Mouse (Mus musculus): ENCODE data around the gene Suv39h1. TPM values are rescaled to one million over a fixed set of nuclear protein-coding genes. Genes with fewer than 3 reads are reported as not detected.
A peak's percentile ranks its signal among the peaks of the same experiment; 100 is the strongest.

Gene Suv39h1
- polyA plus RNA-seq, 1 experiment from 2014 or later: 39.1 TPM

DNA sequence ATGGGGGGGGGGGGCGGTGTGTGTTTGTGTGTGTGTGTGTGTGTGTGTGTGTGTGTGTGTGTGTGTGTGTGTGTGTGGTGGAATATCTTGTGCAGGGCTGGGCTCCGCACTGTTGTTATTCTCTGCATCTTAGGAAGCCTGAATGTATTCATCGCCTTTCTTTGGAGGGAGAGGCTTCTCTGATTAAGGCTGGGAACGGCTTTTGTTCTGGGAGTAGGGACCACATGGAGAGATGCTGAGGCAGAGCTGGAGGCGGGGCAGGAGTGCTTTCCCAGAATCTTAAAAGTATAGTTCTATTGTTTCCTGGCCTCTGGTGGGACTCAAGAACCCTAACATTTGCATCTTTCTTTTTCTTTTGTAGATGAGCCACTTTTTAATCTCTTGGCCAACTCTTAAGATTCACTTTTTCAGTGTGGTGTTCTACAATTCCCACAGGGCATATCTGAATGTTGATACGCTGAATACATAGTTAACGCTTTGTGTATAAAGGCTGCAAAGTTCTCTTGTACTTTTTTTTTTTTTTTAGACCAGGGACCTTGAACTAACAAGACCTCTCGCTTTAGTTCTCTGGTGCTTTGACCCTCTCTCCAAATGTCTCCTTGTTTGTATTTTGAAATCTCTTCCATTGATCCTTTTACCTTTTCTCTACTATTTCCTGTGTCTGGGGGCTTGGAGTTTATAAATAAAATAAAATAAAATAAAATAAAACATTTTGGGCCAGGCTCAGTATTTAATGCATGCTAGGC is 60.8 kb downstream of the Suv39h1 start:
- H3K9ac ChIP-seq (ENCODE audit: low read depth, low read length): no peak overlapping the region
- H3K4me2 ChIP-seq (ENCODE audit: low read length): no peak overlapping the region
- no peak overlapping the region for H3K27ac ChIP-seq (ENCODE audit: low read length)
- no peak overlapping the region for H3K4me3 ChIP-seq (ENCODE audit: low read depth, low read length)
- ATAC-seq: 0 out of 2 replicates have a peak, but pooled peaks have one; percentile 28
- 18% methylated on average over 7 of the region's 8 CpGs for WGBS
- no peaks in the 10 kb centered on the region for H3K36me3 ChIP-seq (ENCODE audit: control insufficient read depth, insufficient read depth, low read length)
- no peaks in the 10 kb centered on the region for H3K9me3 ChIP-seq (replicated peaks; ENCODE audit: control insufficient read depth, low read length, poor library complexity, severe bottlenecking)
- no peaks in the 10 kb centered on the region for H3K4me1 ChIP-seq (ENCODE audit: control insufficient read depth, insufficient read depth, low read length)
- no peaks in the 10 kb centered on the region for H3K27me3 ChIP-seq (ENCODE audit: control insufficient read depth, insufficient read depth, low read depth, low read length)

DNA sequence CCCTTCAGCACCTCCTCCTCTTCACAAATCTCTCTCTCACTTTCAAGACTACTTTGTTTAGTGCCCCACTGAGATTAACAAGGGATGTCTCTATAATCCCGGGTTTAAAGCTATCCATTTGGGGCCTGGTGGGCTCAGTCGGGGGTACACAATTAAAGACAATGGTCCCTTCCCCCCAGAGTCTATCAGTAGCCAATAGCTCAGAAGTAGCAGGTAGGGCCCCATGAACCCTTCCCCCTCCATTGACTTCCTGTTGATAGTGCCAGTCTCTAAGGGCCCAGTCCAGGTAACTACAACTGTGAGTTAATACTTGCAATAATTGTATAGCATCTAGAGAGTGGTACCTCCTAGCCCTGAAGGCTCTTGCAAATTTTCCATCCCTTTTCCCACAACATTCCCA is 61.4 kb downstream of the Suv39h1 start:
- Histone ChIP-seq H3K4me2 (ENCODE audit: low read length) (no peak overlapping the region), H3K4me3 (ENCODE audit: low read depth, low read length) (no peak overlapping the region), H3K4me1 (ENCODE audit: control insufficient read depth, insufficient read depth, low read length) (no peaks in the 10 kb centered on the region), H3K27me3 (ENCODE audit: control insufficient read depth, insufficient read depth, low read depth, low read length) (no peaks in the 10 kb centered on the region), H3K27ac (ENCODE audit: low read length) (no peak overlapping the region), H3K9me3 (replicated peaks; ENCODE audit: control insufficient read depth, low read length, poor library complexity, severe bottlenecking) (no peaks in the 10 kb centered on the region), H3K9ac (ENCODE audit: low read depth, low read length) (no peak overlapping the region), H3K36me3 (ENCODE audit: control insufficient read depth, insufficient read depth, low read length) (no peaks in the 10 kb centered on the region)
- WGBS: 20% methylated on average over 2 of the region's 2 CpGs
- ATAC-seq: no peak

Other genes with a start within 250 kb of the Suv39h1 start
- gene Otud5, start 233.4 kb downstream of the Suv39h1 start, polyA plus RNA-seq (2015; fragmentation: Nextera tagmentation; extraction: Ambion mirVana): 41.8 and 42.0 TPM in 2 replicates
- gene Pim2, start 196.5 kb downstream of the Suv39h1 start, polyA plus RNA-seq (2015; fragmentation: Nextera tagmentation; extraction: Ambion mirVana): 23.6 and 27.2 TPM in 2 replicates
- gene Slc35a2, start 190.7 kb downstream of the Suv39h1 start, polyA plus RNA-seq (2015; fragmentation: Nextera tagmentation; extraction: Ambion mirVana): 44.9 and 45.2 TPM in 2 replicates
- 228 and 250 TPM in 2 replicates for gene Pqbp1, start 175.5 kb downstream of the Suv39h1 start, polyA plus RNA-seq (2015; fragmentation: Nextera tagmentation; extraction: Ambion mirVana)
- gene Timm17b, start 175.4 kb downstream of the Suv39h1 start, polyA plus RNA-seq (2015; fragmentation: Nextera tagmentation; extraction: Ambion mirVana): 166 and 167 TPM in 2 replicates
- not detected in 2 replicates for gene Gm10491, start 166.9 kb downstream of the Suv39h1 start, polyA plus RNA-seq (2015; fragmentation: Nextera tagmentation; extraction: Ambion mirVana)
- not detected in 2 replicates for gene Gm10490, start 165.2 kb downstream of the Suv39h1 start, polyA plus RNA-seq (2015; fragmentation: Nextera tagmentation; extraction: Ambion mirVana)
- gene Pcsk1n, start 154.9 kb downstream of the Suv39h1 start, polyA plus RNA-seq (2015; fragmentation: Nextera tagmentation; extraction: Ambion mirVana): 288 and 302 TPM in 2 replicates
- gene Eras, start 146.2 kb downstream of the Suv39h1 start, polyA plus RNA-seq (2015; fragmentation: Nextera tagmentation; extraction: Ambion mirVana): not detected in 2 replicates
- gene Hdac6, start 126.9 kb downstream of the Suv39h1 start, polyA plus RNA-seq (2015; fragmentation: Nextera tagmentation; extraction: Ambion mirVana): 75.6 and 77.9 TPM in 2 replicates
- 0.18 and 0.19 TPM in 2 replicates for gene Gata1, start 96.7 kb downstream of the Suv39h1 start, polyA plus RNA-seq (2015; fragmentation: Nextera tagmentation; extraction: Ambion mirVana)
- gene Glod5, start 56.3 kb downstream of the Suv39h1 start, polyA plus RNA-seq (2015; fragmentation: Nextera tagmentation; extraction: Ambion mirVana): 0.56 and 0.58 TPM in 2 replicates
- 0.12 and 0.19 TPM in 2 replicates for gene Was, start 15.7 kb upstream of the Suv39h1 start, polyA plus RNA-seq (2015; fragmentation: Nextera tagmentation; extraction: Ambion mirVana)
- 70.5 and 72.8 TPM in 2 replicates for gene Wdr13, start 58.1 kb upstream of the Suv39h1 start, polyA plus RNA-seq (2015; fragmentation: Nextera tagmentation; extraction: Ambion mirVana)
- 286 and 306 TPM in 2 replicates for gene Rbm3, start 71.1 kb upstream of the Suv39h1 start, polyA plus RNA-seq (2015; fragmentation: Nextera tagmentation; extraction: Ambion mirVana)
- gene Tbc1d25, start 101.4 kb upstream of the Suv39h1 start, polyA plus RNA-seq (2015; fragmentation: Nextera tagmentation; extraction: Ambion mirVana): 24.4 and 24.8 TPM in 2 replicates
- 31.7 and 35.1 TPM in 2 replicates for gene Ebp, start 118.8 kb upstream of the Suv39h1 start, polyA plus RNA-seq (2015; fragmentation: Nextera tagmentation; extraction: Ambion mirVana)
- 45.5 and 47.1 TPM in 2 replicates for gene Porcn, start 131.8 kb upstream of the Suv39h1 start, polyA plus RNA-seq (2015; fragmentation: Nextera tagmentation; extraction: Ambion mirVana)
- 46.6 and 48.9 TPM in 2 replicates for gene Ftsj1, start 177.6 kb upstream of the Suv39h1 start, polyA plus RNA-seq (2015; fragmentation: Nextera tagmentation; extraction: Ambion mirVana)
- gene Slc38a5, start 196.4 kb upstream of the Suv39h1 start, polyA plus RNA-seq (2015; fragmentation: Nextera tagmentation; extraction: Ambion mirVana): 37.7 and 41.5 TPM in 2 replicates

Data from midbrain, embryonic 16.5 days (tissue).